ENCODE assay signal across 9 mouse cellular contexts in genomic region chr1:98047284-98048217, GRCm38 (mm10). TPM values are rescaled to one million over a fixed set of nuclear protein-coding genes. Genes with fewer than 3 reads are reported as not detected.
A peak's percentile ranks its signal among the peaks of the same experiment; 100 is the strongest.
DNase-seq lines count a peak whose midpoint lies in the region; ATAC-seq lines count a peak whose summit lies in the region.
"Had no signal": no experiment of that assay in that cellular context is flagged by ENCODE, and none has a peak within 500 bp of the region (broad histone marks: within the 10 kb centered on the region; RNA-seq: fewer than 3 reads in every experiment).

No protein-coding gene starts in this region.

- H3K9me3 ChIP-seq in heart, embryonic 16.5 days (replicated peaks; ENCODE audit: control insufficient read depth, low read length) = no peaks in the 10 kb centered on the region
- no peaks in the 10 kb centered on the region for H3K9me3 ChIP-seq in forebrain, embryonic 14.5 days (replicated peaks; ENCODE audit: control insufficient read depth, low read length)
- no peaks in the 10 kb centered on the region for H3K9me3 ChIP-seq in neural tube, embryonic 14.5 days (ENCODE audit: control insufficient read depth, low read length)

- H3K36me3 ChIP-seq in heart, embryonic 16.5 days (ENCODE audit: control insufficient read depth, insufficient read depth) = no peaks in the 10 kb centered on the region
- H3K36me3 ChIP-seq in forebrain, embryonic 14.5 days (ENCODE audit: control insufficient read depth, insufficient read depth, low read length) = no peaks in the 10 kb centered on the region
- H3K36me3 ChIP-seq in neural tube, embryonic 14.5 days (ENCODE audit: control insufficient read depth, insufficient read depth, low read length) = no peaks in the 10 kb centered on the region

- no peak overlapping the region for H3K9ac ChIP-seq in heart, embryonic 16.5 days (ENCODE audit: low read length)
- peak overlapping the region; percentile 6 for H3K9ac ChIP-seq in forebrain, embryonic 14.5 days (ENCODE audit: low read length)
- peak overlapping the region; percentile 11; the same call in 1 of the 2 replicates for H3K9ac ChIP-seq in neural tube, embryonic 14.5 days (replicated peaks; ENCODE audit: low read depth, low read length)

- no peaks in the 10 kb centered on the region for H3K27me3 ChIP-seq in heart, embryonic 16.5 days (ENCODE audit: control insufficient read depth, insufficient read depth, low read length)
- no peaks in the 10 kb centered on the region for H3K27me3 ChIP-seq in forebrain, embryonic 14.5 days (replicated peaks; ENCODE audit: control insufficient read depth, insufficient read depth, low read length)
- H3K27me3 ChIP-seq in neural tube, embryonic 14.5 days (ENCODE audit: control insufficient read depth, insufficient read depth, low read length) = no peaks in the 10 kb centered on the region

- no peak overlapping the region for H3K4me3 ChIP-seq in heart, embryonic 16.5 days (ENCODE audit: low read length)
- H3K4me3 ChIP-seq in forebrain, embryonic 14.5 days (ENCODE audit: low read depth, low read length) = no peak overlapping the region
- peak overlapping the region; percentile 9; the same call in 1 of the 2 replicates for H3K4me3 ChIP-seq in neural tube, embryonic 14.5 days (ENCODE audit: low read depth, low read length)
- H3K4me3 ChIP-seq: erythroblast, embryonic 14.5 days had no signal

- 0 out of 2 replicates have a peak, but pooled peaks have one; percentile 32 for ATAC-seq in heart, embryonic 16.5 days (replicated peaks; ENCODE audit: extremely low read depth, insufficient read depth, low FRiP score)
- peak; percentile 93 for ATAC-seq in forebrain, embryonic 14.5 days
- peak; percentile 96 for ATAC-seq in neural tube, embryonic 14.5 days (ENCODE audit: low read depth)
- no peak for ATAC-seq in monocyte, adult 5-6 weeks (replicated peaks; ENCODE audit: insufficient number of reproducible peaks, low FRiP score, low TSS enrichment, poor library complexity, severe bottlenecking)
- no peak for ATAC-seq in erythroid progenitor cell, adult 5-6 weeks (replicated peaks; ENCODE audit: low FRiP score, poor library complexity, severe bottlenecking)

- no peak overlapping the region for H3K4me2 ChIP-seq in heart, embryonic 16.5 days (ENCODE audit: low read depth, low read length)
- H3K4me2 ChIP-seq in forebrain, embryonic 14.5 days (ENCODE audit: low read length) = peak overlapping the region; percentile 18
- H3K4me2 ChIP-seq in neural tube, embryonic 14.5 days (ENCODE audit: low read depth, low read length) = peak overlapping the region; percentile 38

- DNase-seq in heart, adult 11 months = no peak
- peak; percentile 90 for DNase-seq in forebrain, embryonic 14.5 days (ENCODE audit: low spot score)
- DNase-seq in layer of hippocampus, postnatal 36 days = peak; percentile 33 to 37
- no peak for DNase-seq in kidney, postnatal 36 days

- WGBS in heart, embryonic 16.5 days = 37% methylated on average over 10 of the region's 10 CpGs
- WGBS in forebrain, embryonic 14.5 days = 20% methylated on average over 10 of the region's 10 CpGs
- WGBS in neural tube, embryonic 14.5 days = 17% methylated on average over 10 of the region's 10 CpGs

- H3K4me1 ChIP-seq in heart, embryonic 16.5 days (ENCODE audit: control insufficient read depth, insufficient read depth, low read length) = peaks cover 10% of the 10 kb centered on the region
- peaks cover 15% of the 10 kb centered on the region for H3K4me1 ChIP-seq in forebrain, embryonic 14.5 days (ENCODE audit: control insufficient read depth, insufficient read depth, low read length)
- H3K4me1 ChIP-seq in neural tube, embryonic 14.5 days (ENCODE audit: control insufficient read depth, insufficient read depth, low read length) = peaks cover 10% of the 10 kb centered on the region

- no peak overlapping the region for H3K27ac ChIP-seq in heart, embryonic 16.5 days (ENCODE audit: low read length)
- H3K27ac ChIP-seq in forebrain, embryonic 14.5 days (ENCODE audit: low read depth, low read length) = peak overlapping the region; percentile 35
- peak overlapping the region; percentile 74; the same call in 1 of the 2 replicates for H3K27ac ChIP-seq in neural tube, embryonic 14.5 days (ENCODE audit: low read depth, low read length)

RNA-seq across cellular contexts. Expression of gene Pam, which starts 47.9 kb away (rescaled TPM):
- polyA plus RNA-seq in heart, embryonic 16.5 days (2015; fragmentation: Nextera tagmentation; extraction: Ambion mirVana) = 434 and 446 TPM in 2 replicates
- polyA plus RNA-seq in forebrain, embryonic 14.5 days (2014; fragmentation: Nextera tagmentation; extraction: Ambion mirVana) = 41.7 and 48.0 TPM in 2 replicates
- total RNA-seq in layer of hippocampus, postnatal 36 days (2021) = 100 to 1,000 TPM; 187 to 188 TPM
- 42.6 and 51.5 TPM in 2 replicates for polyA plus RNA-seq in neural tube, embryonic 14.5 days (2014; fragmentation: Nextera tagmentation; extraction: Ambion mirVana)
- 17.6 to 47.1 TPM (median 22.0 TPM) in 3 replicates for total RNA-seq in monocyte, adult 5-6 weeks (2017)
- total RNA-seq in erythroid progenitor cell, adult 5-6 weeks (2015; ENCODE audit: low replicate concordance) = 0.42 and 6.5 TPM in 2 replicates
- 17.2 TPM in 1 of 2 replicates, not detected in the other for total RNA-seq in erythroid progenitor cell, adult 5-6 weeks (2017; ENCODE audit: low replicate concordance)

Comparison
In these comparisons a context has a peak if more than half of its experiments do, and no peak if none do; other contexts are left out.
1. ATAC-seq: peak in heart, embryonic 16.5 days (single experiment), forebrain, embryonic 14.5 days (single experiment) and neural tube, embryonic 14.5 days (single experiment); none in monocyte, adult 5-6 weeks (single experiment) and erythroid progenitor cell, adult 5-6 weeks (single experiment).
2. DNase-seq: peak in forebrain, embryonic 14.5 days (single experiment) and layer of hippocampus, postnatal 36 days (2 of 2); none in heart, adult 11 months (single experiment) and kidney, postnatal 36 days (0 of 2).